Mouse (Mus musculus) neutrophil, adult 83 days (primary cell): Measurements from ENCODE around the gene Slc1a5. TPM values are rescaled to one million over a fixed set of nuclear protein-coding genes. Genes with fewer than 3 reads are reported as not detected.

ENCODE experiments used
- total RNA-seq, 2 experiments: library from RNA; stranded (reverse); gene quantifications; one replicate each; pipeline ENCODE4 v1.2.4; 2023

Gene Slc1a5
- total RNA-seq = 10 to 100 TPM; 42.6 to 47.9 TPM

DNA sequence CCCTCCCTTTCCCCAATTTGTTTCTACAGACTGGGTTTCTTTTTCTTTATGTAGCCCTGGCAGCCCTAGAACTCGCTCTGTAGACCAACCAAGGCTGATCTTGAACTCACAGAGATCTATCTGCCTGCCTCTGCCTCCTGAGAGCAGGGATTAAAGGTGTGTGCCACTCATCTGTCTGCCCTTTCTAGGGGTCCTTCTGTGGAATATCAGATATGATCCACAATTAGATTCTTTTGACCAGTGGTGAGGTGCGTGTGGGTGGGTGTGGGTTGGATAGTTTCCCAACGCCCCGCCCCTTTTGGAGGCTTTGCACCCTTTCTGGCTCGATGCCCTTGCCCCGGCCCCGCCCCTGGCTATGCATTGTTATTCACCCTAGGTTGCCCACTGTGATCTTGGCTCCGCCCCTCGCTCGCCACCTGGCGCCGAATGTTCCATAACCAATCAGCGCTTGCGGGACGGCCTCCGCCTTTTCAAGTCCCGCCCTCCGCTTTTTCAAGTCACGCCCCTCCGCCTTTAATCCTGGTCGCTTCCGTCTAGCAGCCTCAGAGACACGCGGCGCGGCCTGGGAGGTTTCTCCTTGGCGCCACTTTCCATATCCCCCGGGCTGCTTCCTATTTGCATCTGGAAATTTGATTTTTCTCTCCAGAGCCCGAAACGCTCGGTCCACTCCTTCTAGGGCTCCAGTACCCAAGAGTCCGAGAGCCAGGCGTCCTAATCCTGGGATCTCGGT is at the start of gene Slc1a5:
Gene Slc1a5, plus strand, starts transcription at position 516 of the 730 bp plus-strand sequence.

DNA sequence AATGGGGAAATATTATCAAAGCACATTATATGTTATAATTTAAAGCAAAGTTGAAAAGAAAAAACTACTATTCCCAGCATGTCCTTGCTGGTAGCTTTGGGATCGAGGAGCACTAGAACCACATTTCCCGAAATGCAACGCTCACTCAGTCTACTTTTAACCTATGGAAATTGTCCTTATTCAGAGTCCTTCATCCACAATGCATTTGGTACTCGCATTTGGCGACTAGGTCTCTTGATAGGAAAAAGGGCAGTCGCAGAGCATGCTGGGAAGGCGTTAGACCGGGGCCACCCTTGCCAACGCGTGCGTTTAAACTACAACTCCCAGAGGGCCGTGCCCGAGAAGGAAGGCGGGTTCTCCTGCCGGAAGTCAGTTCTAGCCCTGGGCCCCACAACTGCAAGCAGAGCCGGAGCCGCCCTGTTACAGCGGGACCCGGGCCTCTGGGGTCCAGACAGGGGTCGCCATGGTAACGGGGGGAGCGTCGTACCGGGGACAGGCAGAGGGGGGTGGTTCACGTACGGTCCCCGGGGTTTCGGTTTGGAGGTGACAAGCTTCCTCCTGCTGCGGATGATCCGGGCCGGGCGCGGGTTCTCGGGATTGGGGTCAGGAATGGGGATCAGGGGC is 43.0 kb upstream of the Slc1a5 start, which contains the start of gene Ap2s1:
Gene Ap2s1, plus strand, starts transcription at position 338 of the 624 bp plus-strand sequence.

DNA sequence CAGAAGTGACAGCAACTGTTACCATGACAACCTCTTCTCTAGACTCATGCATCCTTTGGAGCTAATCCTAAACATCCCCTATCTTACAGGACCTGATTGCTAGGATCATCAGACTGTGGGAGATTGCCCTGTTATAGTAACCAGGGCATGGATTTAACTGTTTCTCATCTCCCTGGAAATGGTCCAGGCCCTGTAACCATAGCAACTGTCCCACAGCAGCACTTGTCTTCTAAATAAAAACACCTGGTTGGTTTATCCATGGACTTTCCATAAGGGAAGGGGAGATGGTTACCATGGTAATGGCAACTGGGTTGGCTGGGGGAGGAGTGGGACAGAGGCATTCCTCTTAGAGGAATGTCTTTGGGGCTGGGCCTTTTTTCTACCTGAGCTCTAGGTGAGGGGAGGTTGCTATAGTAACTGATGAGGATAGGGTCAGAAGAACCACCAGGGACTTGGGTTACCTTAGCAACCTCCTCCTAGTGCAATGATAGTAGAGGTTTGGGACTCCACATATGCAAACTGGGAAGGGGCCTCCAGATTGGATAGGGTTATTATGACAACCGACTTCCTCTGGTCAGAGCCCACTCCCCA is 34.3 kb downstream of the Slc1a5 start, which contains the start of gene Strn4:
Gene Strn4, plus strand, starts transcription at position 539 of the 591 bp plus-strand sequence.

DNA sequence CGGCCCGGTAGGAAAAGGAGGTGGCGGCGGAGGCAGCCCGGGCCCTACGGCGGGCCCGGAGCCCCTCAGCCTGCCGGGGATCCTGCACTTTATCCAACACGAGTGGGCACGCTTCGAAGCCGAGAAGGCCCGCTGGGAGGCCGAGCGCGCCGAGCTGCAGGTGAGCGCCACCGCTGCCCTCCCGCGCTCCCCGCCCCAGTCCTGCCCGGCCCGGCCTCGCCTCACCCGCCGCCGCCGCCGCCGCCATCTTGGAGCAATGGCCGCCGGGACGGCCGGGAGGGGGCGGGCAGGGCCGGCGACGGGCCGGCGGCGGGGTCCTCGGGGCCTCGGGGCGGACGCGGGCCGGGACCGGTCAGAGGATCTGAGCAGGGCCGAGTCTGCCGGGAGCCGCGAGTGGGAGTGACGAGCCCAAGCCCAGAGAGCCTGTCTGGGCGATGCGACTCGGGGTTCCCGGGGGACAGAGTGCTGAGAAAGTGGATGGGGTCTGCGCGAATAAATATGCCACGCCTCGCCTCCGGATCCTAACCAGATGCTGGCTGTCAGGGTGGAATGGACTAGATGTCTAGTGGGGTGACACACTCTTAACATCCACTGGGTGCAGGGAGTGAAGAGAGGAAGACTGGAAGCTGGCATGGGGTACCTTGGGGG is 35.5 kb downstream of the Slc1a5 start, which contains the start of gene Fkrp:
Gene Fkrp, minus strand, starts transcription at position 258 of the 648 bp plus-strand sequence.

DNA sequence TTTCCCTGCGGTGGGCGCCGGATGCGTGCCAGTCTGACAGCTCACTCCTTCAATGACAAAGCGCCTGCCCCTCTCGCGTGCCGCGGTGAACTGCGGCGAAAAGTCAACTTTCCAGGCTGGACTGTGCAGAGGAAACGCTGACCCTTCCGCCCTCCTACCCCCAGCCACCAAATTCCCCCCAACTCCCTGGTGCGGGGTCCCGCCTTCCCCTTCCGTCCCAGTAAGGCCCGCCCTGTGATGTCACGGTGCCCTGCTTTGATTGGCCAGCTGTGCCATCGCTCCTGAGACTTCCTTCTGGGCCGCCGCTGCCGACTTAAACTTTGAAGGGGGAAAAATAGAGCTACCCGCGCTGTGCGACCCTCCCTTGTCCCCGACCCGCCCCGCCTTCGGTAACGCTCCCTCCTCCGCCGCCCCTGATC is 61.5 kb downstream of the Slc1a5 start, which contains the start of gene Prkd2:
Gene Prkd2, plus strand, starts transcription at position 258 of the 419 bp plus-strand sequence.

Other genes with a start within 250 kb of the Slc1a5 start
- gene Arhgap35, start 166.3 kb upstream of the Slc1a5 start, total RNA-seq = 1 to 10 TPM; 2.7 to 3.3 TPM
- gene Ceacam15, start 105.6 kb upstream of the Slc1a5 start, total RNA-seq = not detected
- gene Ceacam9, start 59.4 kb upstream of the Slc1a5 start, total RNA-seq = not detected
- 100 to 1,000 TPM; 145 to 151 TPM for gene Ap2s1, start 42.9 kb upstream of the Slc1a5 start, total RNA-seq
- gene Strn4, start 34.5 kb downstream of the Slc1a5 start, total RNA-seq = 10 to 100 TPM; 75.2 to 78.0 TPM
- 10 to 100 TPM; 12.4 to 13.8 TPM for gene Fkrp, start 35.4 kb downstream of the Slc1a5 start, total RNA-seq
- 10 to 100 TPM; 43.2 to 52.6 TPM for gene Prkd2, start 61.6 kb downstream of the Slc1a5 start, total RNA-seq
- under 1 TPM in 1 of 2 experiments, not detected in 1; 0.11 TPM for gene Dact3, start 94.0 kb downstream of the Slc1a5 start, total RNA-seq
- not detected for gene Gng8, start 110.4 kb downstream of the Slc1a5 start, total RNA-seq
- 10 to 100 TPM; 29.6 to 30.3 TPM for gene Ptgir, start 125.2 kb downstream of the Slc1a5 start, total RNA-seq
- gene Calm3, start 142.8 kb downstream of the Slc1a5 start, total RNA-seq = 100 to 1,000 TPM; 224 to 233 TPM
- under 1 TPM in 1 of 2 experiments, not detected in 1; 0.13 TPM for gene Pnmal2, start 163.3 kb downstream of the Slc1a5 start, total RNA-seq
- not detected for gene Pnmal1, start 178.3 kb downstream of the Slc1a5 start, total RNA-seq
- gene Gm42372, start 201.7 kb downstream of the Slc1a5 start, total RNA-seq = under 1 TPM; 0.07 to 0.11 TPM
- gene Ccdc8, start 211.4 kb downstream of the Slc1a5 start, total RNA-seq = under 1 TPM; 0.09 to 0.18 TPM
- gene Ppp5c, start 246.6 kb downstream of the Slc1a5 start, total RNA-seq = 10 to 100 TPM; 37.7 to 42.4 TPM